Mouse (Mus musculus) layer of hippocampus, adult 9-11 months (tissue): Measurements from ENCODE around the gene Adm2.
A peak's percentile ranks its signal among the peaks of the same experiment; 100 is the strongest.

Experiments
- DNase-seq: peaks from one replicate; pipeline ENCODE4 v3.0.0; 2022

Adm2 gene

DNA sequence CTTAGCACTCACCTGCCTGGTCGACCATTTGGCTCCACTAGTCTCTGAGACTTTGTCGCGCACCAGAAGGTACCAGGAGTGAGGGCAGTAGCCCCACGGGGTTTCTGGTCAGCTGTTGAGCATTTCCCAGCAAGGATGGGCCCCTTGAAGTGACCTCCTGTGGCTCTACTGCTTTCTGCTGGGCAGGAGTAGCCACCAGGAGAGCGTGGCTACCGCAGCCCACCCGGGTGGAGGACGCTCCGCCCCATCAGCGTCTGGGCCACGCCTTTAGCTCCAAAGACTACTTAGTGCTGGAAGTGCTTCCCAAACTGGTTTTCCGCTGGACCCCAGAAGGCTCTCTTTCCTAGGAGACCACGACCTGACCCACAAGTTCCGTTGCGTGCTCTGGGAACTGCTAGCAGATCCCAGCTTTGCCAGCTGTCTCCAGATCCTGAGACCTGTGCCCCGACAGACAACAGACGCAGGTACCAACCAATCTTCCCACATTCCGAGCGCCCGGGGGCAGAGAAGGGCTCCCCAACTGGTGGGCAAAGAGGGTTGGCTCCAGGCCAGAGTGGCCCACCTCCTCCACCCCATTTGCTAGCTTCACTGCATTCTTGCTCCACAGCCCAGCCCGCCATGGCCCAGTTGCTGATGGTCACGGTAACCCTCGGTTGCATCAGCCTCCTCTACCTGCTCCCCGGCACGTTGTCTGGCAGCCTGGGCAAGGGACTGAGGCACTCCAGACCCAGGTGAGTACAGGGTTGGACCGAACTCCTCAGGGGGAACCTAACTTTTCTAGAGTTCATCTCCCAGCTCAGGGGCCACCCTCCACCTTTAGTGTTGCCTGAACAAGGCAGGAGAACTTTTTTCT lies at the start of gene Adm2:
Gene Adm2 (plus strand): TSS at position 51 of the 853 bp plus-strand sequence.
- DNase-seq, result no peak

DNA sequence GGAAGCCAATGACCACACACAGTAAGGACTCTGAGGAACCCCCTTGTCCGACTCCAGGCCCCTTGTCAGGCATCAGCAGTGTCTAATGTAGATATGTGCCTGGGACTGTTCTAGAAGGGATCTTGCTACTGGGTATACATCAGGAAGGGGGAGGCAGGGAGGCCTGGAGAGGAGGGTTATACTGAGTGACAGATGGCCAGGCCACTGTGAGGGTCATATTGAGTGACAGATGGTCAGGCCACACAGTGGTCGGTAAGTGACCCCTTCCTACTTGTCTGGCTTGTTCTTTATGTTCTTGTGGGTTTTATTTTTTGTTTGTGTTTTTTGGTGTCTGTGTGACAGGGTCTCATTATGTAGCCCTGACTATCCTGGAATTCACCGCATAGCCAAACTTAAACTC lies 47.0 kb upstream of the Adm2 start:
- DNase-seq, result no peak

DNA sequence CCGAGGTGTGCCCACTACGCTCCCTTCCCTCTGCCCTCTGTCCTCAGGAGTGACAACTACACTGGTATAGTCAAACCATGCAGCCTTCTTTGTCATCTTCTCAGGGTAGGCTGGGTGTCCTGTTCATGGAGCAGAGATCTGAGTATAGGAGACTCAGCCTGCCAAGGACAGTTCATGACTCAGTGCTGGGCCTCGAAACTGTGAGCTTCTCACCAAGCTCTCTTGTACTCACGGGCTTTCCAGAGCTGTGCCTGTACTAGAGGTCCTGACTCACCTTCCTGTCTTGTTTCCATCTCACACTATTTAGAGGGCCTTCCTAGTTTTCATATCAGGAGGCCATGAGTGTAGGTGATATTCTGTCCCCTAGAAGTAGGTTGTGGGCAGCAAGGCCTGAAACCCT lies 45.2 kb upstream of the Adm2 start:
- DNase-seq, result no peak

DNA sequence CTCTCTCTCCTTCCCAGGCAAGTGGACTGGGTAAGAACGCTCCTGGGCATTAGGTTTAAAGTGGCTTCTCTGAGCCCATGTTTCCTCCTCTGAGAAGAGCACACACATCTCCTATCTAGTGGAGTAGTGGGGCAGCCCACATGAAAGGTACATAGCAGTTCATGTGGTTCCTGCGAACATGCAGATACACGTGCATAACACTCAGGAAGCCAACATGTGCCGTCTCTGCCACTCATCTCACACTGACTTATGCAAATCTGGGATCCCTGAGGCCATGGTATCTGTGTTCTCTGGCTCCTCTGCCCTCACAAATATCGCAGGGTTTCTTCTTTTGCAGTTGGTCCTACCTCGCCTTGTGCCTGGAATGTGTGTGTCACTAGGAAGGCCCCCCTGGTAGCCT lies 40.0 kb upstream of the Adm2 start:
- DNase-seq, result no peak

DNA sequence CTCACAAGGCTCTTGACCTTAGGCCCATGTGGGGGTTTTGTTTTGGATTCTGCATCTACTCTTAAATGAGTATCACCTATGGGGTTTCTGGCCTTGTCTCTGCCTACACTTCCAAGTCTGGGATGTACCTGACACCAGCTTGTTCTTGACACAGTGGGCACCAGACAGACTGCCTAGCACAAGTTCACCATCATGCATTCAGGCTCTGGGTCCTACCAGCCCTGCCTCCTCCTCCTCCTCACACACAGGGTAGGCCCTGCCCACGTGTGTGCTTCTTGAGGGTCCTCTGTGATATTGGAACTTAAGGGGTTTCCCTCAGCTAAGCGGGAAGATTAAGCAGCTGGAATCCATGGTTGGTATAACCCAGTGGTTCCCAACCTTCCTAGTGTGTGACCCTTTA lies 38.4 kb upstream of the Adm2 start:
- DNase-seq, result no peak

DNA sequence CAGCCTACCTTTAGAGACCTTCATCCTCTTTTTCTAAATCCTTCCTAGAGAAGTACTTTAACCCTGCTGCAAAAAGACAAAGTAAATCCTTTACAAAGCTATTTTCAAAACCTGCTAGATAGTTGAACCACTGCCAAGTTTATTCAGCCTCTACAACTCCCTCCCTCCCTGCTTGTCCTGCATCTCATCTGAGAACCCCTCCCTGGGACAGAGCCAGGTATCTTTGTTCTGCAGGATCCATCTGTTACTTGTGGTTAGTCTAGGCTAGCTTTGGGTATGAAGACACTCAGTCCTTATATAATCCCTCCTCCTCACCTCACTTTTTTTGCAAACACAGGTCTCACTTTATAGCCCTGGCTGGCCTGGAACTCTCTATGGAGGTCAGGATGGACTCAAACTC lies 37.5 kb upstream of the Adm2 start:
- DNase-seq, result peak; percentile 70

DNA sequence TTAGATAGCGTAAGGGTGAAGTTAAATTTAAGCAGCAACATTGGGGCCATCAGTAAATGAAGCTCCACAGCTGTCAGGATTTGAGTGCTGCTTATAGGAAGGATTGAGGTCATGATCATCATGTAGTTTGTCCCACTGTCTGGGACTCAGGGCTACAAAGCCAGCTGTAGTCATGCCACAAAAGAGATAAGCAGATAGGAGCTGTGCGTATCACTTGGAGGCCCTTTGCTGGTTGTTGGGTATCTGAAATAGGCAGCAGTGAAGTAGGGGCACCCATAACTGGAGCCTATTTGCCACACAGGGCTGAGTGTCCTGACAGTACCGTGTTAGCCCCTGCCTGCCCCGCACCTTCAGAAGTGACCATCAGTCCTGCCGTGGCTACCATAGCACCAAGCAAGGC lies 37.0 kb upstream of the Adm2 start:
- DNase-seq, result no peak

DNA sequence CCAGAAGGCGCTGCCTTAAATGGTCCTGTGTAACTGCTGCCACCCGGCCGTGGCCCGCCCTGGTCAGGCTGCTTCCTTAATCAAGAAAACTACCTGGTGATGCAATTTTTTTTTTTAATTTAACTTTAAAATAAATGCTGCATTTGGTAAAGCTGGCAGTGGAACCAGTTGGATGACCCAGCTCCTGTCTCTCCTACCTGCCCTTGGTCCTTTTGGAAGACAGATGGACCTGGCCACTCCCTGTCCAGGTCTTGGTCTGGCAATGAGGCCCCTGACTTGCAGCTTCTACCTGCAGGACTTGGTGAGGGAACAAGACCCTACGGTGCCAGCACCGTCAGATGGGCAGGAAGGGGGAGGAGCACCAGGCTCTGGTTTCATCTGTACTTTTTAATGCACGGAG lies 36.4 kb upstream of the Adm2 start:
- DNase-seq, result no peak

DNA sequence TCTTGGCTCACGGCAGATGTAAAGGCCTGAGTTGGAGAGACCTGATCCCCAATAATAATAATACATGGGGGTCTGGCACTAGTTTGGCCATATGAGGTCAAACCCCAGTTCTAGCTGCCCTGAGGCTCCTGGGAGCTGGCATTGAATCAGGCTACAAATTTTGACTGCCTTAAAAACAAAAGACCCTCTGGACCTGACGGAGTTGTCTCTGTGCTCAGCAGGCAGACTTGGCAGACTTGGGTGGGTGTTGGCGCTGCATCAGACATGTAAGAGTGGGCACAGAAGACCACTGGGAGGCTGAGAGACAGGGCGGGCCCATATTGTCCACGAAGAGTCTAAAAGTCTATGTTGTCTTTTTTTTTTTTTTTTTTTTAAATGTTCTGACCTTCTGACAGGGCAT lies 35.9 kb upstream of the Adm2 start:
- DNase-seq, result no peak

DNA sequence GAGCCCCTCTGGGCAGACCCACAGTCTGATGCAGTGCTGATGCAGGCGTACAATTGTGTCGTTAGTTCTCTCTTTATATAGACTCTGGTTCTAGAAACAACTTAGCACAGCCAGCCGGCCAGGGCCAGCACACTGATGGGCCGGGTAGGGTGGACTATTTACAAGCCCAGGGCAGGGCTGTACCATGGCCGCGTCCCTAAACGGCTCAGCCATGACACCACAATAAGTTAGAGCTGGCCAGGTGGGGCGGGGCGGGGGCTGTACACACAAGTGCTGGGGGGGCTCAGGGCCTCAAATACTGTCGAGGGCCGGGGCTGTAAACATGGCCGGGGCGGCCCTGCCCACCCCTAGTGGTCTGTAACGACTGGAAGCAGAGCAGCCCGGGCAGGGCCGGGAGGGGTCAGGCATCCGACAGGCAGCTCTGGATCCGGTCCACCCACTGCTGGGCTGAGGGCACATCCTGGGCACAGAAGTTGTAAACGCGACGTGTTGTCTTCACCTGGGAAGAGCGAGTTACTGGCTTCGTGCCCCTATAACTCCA lies 34.2 kb upstream of the Adm2 start:
- no peak for DNase-seq

DNA sequence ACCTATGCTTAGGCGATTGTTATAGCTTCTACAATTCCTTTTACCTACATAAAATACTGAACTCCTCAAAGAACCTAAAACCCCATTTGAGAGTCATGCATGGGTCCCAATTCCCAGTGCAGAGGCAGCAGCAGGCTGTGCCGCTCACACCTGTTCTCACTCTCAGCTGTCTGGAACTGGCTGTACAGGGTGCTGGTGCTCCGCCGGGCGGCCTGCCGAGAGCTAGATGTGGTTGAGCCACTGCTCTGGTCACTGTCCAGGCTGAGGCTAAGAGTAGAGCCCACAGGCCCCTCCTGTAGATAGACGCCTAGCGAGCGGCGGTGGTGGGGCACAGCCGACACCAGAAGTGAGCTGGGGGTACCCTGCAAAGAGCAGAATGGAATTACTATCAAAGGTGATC lies 33.1 kb upstream of the Adm2 start:
- no peak for DNase-seq

DNA sequence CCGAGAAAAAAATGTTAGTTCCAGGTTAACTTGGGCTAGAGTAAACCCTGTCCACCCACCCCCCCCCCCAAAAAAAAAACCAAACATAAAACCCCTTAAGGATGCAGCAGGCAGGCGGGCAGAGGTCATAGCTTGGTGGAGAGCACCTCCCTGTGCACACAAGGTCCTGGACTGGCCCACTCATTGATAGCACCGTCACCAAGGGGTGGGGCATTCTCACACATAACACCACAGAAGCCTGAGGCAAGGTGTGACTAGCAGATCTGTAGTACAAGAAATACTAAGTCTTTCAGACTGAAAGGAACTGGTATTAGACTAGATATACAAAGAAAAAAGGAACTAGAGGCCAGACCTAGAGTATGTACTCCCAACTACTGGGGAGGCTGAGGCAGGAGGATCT lies 31.0 kb upstream of the Adm2 start:
- DNase-seq, result no peak

DNA sequence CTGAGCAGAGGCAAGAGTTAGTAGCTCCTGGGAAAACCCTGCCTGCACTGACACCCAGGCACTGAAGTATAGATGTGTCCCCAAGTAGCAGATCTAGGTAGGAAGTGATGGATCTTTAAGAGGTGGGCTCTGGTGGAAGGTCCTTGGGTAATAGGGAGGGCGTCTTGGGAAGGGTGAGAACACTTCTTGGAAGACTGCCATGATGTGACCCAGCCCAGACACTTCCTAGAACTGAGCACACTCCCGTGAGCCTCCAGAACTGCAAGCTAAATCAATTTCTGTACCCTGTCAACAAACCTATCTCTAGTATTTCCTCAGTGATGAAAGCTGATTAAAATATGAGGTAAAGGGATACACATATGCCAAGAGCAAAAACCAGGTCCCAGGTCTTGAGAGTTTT lies 29.7 kb upstream of the Adm2 start:
- no peak for DNase-seq

DNA sequence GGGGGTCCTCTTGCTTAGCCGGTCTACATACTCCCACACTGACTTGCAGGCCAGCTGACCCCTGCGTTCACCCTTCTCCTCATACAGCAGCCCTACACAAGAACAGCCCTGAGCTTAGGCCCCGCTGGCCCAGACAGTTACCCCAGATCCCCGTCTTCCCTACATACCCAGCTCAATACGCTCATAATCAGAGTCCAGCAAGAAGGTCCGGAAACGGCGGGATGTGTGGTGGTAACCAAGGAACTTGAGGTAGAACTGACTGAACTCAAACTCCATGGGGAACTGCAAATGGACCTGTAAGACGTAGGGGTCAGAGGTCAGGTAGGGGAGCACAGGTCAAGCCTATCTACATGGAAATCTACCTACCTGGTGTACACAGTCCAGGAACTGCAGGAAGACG lies 28.7 kb upstream of the Adm2 start:
- no peak for DNase-seq

DNA sequence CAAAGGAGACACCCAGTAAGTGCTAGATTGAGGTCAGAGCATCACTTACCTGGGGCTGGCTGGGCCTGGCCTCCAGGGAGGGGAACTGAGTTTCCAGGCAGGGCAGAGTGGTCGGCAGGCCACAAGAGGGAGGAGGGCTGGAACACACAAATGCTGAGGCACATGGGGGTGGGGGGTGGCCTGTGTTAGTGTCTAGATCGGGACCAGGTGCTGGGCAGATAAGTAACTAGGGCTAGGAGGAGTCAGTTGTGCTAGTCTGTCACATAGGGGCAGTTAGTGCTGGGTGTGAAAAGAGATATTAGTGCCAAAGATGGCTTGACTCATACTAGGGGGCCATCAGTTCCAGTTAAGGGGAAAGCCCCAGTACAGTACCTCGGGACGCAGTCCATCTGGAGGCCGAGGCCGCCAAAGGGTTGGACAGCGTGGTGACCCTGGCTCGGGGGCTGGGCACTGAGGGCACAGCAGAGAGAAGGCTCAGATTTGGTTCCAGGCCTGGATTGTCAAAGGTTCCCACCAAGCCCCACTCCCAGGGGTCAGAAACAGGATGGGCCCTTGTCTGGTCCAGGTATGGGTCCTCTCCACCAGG lies 26.8 kb upstream of the Adm2 start:
- DNase-seq, result no peak

DNA sequence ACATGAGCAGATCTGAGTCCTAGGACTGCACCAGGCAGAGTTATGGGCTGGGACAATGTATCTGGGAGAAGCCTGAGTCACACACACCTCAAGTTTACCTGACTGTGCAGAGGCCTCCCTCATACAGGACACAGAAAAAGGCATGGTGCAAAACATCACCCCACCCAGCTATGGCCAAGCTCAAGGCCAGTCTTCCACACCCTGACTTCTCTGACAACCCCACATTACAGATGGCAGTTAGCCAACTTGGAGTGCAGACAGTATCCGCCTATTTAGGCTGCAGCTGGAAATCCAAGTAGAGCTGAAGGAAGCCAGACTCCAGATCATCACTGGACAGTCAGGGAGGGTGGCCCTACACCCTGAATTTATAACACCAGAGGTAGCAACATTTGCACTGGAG lies 26.1 kb upstream of the Adm2 start:
- no peak for DNase-seq

DNA sequence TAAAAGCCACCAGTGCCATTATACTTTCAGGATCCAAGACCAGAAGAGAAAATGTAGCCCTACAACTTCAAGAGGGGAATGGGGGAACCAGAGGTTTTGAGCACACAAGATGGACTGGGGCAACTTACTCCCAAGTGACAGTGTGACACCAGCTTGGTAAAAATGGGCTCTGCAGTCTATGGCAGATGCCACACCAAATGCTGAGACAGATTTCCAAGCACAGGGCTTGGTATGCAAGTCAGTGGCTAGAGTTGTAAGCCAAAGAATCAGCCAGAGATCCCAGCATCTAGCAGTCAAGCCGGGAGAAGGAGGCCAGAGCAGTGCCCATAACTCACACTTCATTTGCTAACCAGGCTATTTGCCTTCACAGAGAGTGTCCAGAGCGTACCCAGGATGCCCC lies 24.8 kb upstream of the Adm2 start:
- peak; percentile 63 for DNase-seq

DNA sequence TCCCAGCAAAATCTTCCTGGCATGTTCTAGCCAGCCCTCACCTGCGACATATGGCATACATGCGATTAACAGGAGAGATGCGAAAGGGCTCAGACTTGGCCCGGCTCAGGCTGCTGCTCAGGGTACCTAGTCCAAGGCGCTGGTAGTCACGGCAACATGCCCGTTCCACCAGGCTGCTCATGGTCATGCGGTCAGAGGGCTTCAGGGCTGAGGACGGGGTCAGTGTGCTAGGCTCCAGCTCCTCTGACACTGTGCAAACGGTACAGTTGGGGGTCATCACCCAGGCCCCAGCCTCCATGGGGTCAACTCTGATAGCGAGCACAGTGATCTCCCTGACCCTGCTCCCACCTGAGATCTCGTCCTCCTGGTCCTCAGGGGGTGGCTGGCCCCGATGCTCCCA lies 22.3 kb upstream of the Adm2 start:
- DNase-seq, result no peak

DNA sequence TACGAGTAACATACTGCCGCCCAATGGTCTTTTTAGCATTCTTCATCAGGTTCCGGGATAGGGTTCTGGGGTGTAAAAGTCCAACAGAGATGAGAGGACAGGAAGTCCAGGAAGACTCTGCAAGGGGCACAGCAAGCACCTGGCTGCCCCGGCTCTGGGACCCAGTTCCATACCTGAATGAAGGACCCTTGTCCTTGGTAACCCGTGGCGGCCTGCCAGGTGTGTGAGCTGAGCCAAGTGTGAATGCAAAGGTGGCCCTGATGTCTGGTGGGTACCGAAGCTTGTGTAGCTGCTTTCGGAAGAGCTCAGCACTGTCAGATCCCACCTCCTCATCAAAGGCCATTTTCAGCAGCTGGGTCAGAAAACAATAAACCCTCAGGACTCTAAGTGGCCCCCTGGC lies 21.9 kb upstream of the Adm2 start:
- DNase-seq, result no peak

DNA sequence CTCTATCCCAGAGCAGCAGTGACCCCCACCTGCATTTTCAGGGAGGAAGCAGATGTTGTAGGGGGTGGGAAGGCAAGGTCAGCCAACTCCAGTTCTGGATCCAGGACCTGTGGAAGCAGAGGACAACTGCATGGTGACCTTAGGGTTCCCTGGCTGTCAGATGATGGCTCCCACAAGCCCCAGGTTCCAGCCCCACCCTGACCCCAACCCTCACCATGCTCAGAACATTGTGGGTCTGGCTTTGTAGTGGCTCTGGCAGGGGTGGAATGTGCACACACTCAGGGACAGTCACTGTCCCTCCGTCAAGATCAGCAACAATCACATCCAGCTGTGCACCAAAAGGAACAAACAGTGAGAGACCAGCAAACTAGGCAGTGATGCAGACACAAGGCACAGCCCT lies 16.6 kb upstream of the Adm2 start:
- no peak for DNase-seq

DNA sequence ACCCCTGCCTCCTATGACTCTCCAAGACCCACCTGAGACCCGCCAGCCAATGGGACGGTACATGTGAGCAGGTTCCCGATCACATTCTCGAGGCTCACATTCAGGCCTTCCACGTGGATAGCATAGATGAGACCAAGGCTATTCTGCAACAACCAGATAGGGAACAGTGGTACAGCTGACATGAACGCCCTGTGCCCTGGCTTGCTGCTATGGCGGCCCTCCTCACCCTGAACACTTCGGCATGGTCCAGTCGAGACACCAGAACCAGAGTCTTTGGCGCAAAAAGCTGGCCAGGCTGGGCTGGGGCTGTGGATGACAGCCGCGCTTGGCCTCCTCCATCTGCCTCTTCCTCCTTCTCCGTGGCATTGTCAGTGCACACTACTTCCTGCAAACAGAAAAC lies 15.1 kb upstream of the Adm2 start:
- no peak for DNase-seq

DNA sequence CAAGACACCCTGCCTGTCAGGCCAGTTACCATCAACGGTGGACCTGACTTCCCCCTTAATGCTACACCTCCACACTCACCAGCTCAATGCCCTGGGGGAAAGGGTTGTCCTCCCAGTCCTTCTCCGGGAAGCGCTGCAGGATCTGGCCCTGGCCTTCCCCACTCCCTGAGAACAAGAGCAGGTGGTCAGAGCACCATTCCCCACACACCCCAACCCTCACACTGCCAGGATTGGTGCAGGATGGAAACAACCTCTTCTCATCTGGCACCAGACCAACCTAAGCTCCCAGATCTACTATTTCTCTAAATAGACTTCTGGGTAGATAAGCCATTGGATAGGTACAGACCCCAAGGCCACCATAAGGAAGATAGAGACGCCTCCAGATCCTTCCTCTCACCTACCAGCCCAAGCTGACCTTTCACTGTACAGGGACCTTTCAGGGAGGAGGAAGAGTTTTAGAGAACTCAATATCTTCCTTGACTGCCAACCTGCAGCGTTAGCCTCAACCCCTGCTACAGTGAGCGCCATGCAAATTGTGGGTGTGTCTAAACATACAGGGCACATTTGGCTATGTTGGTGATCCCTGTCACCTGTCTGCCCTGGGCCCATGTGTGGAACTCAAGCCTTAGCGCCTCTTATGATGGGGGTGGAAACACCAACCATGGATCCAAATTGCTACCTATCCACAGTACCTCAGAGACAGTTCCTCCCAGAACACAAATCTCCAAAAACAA lies 13.9 kb upstream of the Adm2 start:
- peak; percentile 57 for DNase-seq

DNA sequence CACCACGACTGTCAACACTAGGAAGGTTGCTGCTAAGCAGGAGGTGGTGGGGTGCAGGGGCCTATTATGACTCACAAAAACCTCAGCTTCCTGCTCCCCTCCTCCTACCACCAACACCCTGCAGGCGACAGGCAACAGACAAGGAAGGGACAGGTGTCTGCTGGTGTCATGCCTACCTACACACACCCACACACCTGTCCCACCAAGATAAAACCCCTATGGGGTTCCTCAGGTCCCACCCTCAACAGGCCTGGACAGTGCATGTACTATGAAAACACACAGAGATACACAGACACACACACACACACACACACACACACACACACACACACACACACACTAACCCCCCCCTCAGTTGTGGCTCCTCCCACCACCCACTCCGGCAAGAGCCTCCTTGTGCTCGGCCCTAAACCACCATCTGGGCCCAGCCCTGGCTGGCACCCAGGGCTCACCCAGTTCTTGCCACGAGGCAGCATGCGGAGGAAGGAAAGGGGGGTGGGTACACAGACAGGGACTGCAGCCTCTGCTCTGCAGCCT lies 12.5 kb upstream of the Adm2 start:
- peak; percentile 92 for DNase-seq

DNA sequence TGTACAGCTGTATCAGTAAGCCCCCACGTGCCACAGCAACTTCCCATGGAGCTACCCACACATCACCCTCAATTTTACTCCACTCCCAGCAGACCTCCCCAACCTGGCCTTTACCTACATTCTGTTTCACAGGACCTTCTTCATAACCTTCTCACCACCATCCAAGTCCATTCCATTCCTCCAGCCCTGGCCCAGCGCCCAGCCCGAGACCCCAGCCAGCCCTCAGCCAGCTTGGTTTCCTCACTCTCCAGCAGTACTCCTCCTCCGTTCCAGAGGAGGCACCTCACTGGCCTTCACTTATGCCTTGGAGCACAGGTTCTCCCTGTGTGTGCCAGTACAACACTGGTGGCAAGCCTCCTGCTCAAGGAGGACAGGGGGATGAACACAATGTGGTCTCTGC lies 9.2 kb upstream of the Adm2 start:
- no peak for DNase-seq
